Mouse (Mus musculus) thymus, postnatal 10 days (tissue): ENCODE measurements around the gene Slc6a9.

Source experiments
- DNase-seq, 2 experiments: peaks; one replicate each; pipeline ENCODE4 v3.0.0; 2021; ENCODE audit warnings: low spot score in 2 of 2

Slc6a9 gene

GRCm38 (mm10) chr4:117912685-117913273, 78.5 kb downstream of the Slc6a9 start:
- no peak for DNase-seq

GRCm38 (mm10) chr4:117913421-117913820, 79.1 kb downstream of the Slc6a9 start:
- DNase-seq: no peak

- DNase-seq: no peak
Measured at GRCm38 (mm10) chr4:117914031-117914430, 79.7 kb downstream of the Slc6a9 start.

DNA sequence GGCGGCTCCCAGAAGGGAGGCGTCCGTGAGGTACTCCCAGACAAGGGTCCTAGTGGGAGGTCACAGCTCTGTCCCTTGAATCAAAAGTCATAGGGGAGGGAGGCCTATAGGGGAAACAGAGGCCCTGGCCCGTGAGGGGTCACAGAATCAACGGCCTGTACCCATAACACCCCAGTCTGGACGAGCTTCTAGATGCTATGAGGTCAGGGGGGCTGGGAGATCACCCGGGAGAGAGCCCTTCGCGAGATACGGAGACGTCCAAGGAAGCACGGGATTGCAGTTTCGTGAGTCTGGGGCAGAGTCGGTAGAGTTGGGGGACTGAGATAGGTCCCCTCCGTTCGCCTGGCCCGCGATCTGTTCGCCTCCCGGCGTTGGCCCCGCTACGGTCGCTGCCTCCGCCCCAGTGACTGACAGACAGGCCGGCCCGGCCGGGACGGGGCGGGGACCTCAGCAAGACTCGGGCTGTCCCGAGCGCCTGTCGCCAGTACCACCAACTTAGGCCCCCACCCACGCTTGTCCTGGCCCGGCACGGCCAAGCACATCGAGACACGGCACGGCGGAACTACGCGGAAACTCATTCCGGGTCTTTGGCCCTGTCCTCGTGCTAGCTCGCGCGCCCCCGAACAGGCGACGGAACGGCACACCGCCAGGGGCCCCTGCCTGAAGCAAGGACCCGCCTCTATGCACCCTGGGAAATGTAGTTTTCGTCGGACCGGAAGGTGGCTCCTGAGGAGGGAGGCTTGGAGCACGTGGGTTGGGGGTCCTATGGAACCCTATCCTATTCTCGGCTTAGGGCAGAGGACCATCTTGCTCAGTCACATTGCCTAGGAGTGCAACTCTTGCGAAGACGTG, 80.5 kb downstream of the Slc6a9 start, which contains the start of gene Ipo13:
TSS of gene Ipo13 (minus strand) at position 409 of the 852 bp plus-strand sequence.
- peak; percentile 83 to 88 for DNase-seq

- DNase-seq: no peak
Measured at GRCm38 (mm10) chr4:117915489-117916105, 81.3 kb downstream of the Slc6a9 start.

DNA sequence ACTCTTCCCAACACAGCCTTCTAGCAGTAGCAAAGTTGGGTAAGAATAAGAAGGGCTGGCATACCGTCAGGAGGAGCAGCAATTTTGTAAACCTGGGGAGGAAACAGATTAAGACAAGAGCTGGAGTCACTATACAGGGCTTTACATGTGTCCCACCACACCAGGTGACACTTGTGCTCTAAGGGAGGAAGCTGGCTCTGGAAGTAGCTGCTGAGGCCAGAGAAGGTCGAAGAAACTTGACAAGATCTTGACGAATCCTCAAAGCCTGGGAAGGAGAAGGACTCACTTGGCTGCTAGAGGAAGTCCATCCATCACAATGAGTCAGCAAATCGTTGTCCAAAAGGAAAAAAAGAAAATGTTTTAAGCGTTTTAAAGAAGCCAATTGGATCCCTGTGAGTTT, 82.1 kb downstream of the Slc6a9 start:
- no peak for DNase-seq

DNA sequence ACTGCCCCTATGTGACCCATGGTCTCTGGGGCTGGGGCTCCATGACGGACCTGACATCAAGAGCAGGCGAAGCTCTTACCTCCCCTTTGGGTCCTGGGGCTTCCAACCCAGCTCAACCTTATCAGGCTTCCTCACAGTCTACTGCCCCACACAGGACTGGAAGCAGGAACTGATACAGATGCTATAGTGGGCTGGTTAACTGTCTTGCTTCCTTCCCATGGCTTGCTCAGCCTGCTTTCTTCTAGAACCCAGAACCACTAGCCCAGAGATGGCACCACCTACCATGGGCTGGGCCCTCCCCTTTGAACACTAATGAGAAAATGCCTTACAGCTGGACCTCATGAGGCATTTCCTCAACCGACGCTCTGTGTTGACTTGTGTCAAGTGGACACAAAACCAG, 83.1 kb downstream of the Slc6a9 start:
- DNase-seq: no peak

DNA sequence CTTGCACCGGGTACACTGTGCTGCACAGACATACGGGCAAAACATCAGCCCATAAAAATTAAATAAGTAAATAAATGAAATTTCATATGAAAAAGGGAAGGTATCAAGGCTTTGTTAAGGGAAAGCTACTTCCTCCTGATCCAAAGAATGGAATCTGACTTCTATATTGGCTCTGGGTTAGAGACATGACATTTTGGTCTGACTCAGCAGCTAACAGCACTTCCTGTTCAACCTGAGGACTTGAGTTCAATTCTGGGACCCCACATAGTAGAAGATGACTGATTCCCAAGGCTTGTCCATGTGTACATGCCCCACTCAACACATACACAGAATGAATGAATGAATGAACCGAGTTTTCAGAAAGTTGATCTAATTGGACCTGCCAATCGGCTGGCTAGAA, 83.5 kb downstream of the Slc6a9 start:
- DNase-seq: no peak

DNA sequence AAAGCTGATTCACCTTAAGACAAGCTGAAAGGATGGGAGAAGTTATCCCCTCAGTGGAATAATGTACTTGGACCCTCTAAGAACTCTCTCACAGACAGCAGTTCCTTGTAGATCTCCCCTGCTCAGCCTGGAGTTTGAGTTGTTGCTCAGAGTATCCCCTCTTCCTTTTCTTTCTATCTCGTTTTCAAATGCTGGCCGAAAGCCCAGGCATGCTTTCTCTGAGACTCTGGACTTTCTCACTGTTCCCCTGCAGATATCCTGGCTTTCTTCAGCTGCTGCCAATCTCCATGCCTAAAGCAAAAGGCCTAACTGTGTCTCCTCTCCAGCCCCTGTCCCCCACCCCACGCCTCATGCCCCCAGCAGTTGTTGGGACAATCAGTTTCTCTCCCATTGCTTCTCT, 84.0 kb downstream of the Slc6a9 start:
- no peak for DNase-seq

- no peak for DNase-seq
Measured at GRCm38 (mm10) chr4:117918762-117919161, 84.5 kb downstream of the Slc6a9 start.

DNA sequence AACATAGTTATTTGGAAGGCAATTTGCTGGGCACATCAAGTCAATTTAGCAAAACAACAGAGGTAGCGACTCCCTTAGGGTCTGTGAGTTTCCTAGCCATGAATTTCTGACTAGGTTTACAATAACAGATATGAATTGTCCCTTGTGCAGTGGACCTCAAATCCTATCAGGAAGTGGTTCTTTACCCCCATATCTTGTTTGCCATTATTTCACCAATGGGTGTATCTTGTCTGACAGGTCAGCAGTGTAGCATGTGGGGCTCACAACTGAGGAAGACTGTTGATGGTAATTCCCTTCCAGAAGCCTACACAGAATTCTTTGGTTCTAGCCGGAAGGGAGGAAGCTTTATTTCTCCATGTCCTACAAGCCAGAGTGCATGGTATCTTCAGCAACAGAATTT, 87.1 kb downstream of the Slc6a9 start:
- DNase-seq: no peak

- DNase-seq: no peak
Measured at GRCm38 (mm10) chr4:117923450-117923849, 89.1 kb downstream of the Slc6a9 start.
